Mouse (Mus musculus) limb, embryonic 11.5 days (tissue): ENCODE data around the gene Cacng4. TPM values are rescaled to one million over a fixed set of nuclear protein-coding genes. Genes with fewer than 3 reads are reported as not detected.

Experiments
- ATAC-seq: fragments of 200-750 bp; cut with Nextera tagmentation; 2 replicates; pipeline ENCODE4 v1.8.0; 2017; ENCODE audit warnings: low read depth; ENCODE audit not compliant: insufficient number of reproducible peaks, low FRiP score, low TSS enrichment
- DNase-seq: peaks from one replicate; pipeline ENCODE4 v3.0.0-alpha.2; 2015; ENCODE audit warnings: low spot score
- H3K27ac ChIP-seq: fragments of 300-500 bp; sonication (generic); replicated peaks from 2 replicates; pipeline ENCODE4 v1.5.1; 2014; ENCODE audit warnings: low read depth, mild to moderate bottlenecking, low read length
- H3K27me3 ChIP-seq: fragments of 300-500 bp; sonication (generic); 2 replicates; pipeline ENCODE4 v1.6.1; 2014; ENCODE audit warnings: mild to moderate bottlenecking, low read length, mixed read lengths; ENCODE audit not compliant: control insufficient read depth, insufficient read depth
- H3K36me3 ChIP-seq: fragments of 300-500 bp; sonication (generic); 2 replicates; pipeline ENCODE4 v1.6.1; 2014; ENCODE audit warnings: mild to moderate bottlenecking, low read length, moderate library complexity, mixed read lengths; ENCODE audit not compliant: control insufficient read depth, insufficient read depth
- H3K4me1 ChIP-seq: fragments of 300-500 bp; sonication (generic); 2 replicates; pipeline ENCODE4 v1.6.1; 2014; ENCODE audit warnings: low read length, mixed read lengths; ENCODE audit not compliant: control insufficient read depth, insufficient read depth
- H3K4me2 ChIP-seq: fragments of 300-500 bp; sonication (generic); 2 replicates; pipeline ENCODE4 v1.6.1; 2014; ENCODE audit warnings: low read depth, mild to moderate bottlenecking, moderate library complexity; ENCODE audit not compliant: severe bottlenecking
- H3K4me3 ChIP-seq: fragments of 300-500 bp; sonication (generic); 2 replicates; pipeline ENCODE4 v1.5.1; 2014; ENCODE audit warnings: low read depth, low read length
- H3K9ac ChIP-seq: fragments of 300-500 bp; sonication (generic); 2 replicates; pipeline ENCODE4 v1.6.1; 2014; ENCODE audit warnings: mild to moderate bottlenecking, low read length
- H3K9me3 ChIP-seq: fragments of 300-500 bp; sonication (generic); 2 replicates; pipeline ENCODE4 v1.6.1; 2016; ENCODE audit warnings: low read length; ENCODE audit not compliant: control insufficient read depth
- WGBS: fragments of 180-500 bp; shearing (Covaris S2); extraction: QIAGEN DNeasy Blood & Tissue Kit; methylation state at CpG from one replicate; pipeline ENCODE4 v1.1.7; 2014; 5-methylcytosine and 5-hydroxymethylcytosine counted together
- polyA plus RNA-seq: library from polyadenylated mRNA; unstranded; fragments of >200 nt; fragmentation: Nextera tagmentation; extraction: Ambion mirVana; gene quantifications from 2 replicates; pipeline ENCODE4 v1.2.1, GENCODE M21; 2014

Gene Cacng4
- polyA plus RNA-seq, 1 experiment from 2014 or later, result 2.7 TPM

DNA sequence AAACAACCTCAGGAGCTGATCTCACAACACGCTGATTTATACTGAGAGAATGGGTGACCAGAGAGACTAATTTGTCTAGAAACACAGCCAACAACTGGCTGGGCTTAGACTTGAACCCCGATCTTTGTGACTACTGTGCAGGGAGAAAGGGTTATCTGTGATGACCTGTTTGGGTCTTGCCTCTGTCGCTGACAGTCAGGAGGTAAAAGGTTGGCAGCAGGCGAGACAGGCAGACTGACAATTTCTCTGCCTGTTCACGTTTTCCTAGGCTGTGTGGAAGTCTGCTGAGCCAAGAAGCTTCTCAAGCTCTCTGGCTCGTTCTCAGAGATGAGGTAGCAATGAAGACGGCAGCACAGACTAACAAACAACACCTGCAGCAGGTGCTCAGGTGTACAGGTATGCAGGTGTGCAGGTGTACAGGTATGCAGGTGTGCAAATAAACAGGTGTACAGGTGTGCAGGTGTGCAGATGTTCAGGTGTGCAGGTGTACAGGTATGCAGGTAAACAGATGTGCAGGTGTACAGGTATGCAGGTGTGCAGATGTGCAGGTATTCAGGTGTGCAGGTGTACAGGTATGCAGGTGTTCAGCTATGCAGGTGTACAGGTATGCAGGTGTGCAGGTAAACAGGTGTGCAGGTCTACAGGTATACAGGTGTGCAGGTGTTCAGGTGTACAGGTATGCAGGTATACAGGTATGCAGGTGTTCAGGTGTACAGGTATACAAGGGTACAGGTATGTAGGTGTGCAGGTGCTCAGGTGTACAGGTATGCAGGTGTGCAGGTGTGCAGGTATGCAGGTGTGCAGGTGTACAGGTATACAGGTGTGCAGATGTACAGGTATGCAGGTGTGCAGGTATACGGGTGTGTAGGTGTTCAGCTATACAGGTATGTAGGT, 10.2 kb downstream of the Cacng4 start:
- no peak overlapping the region for H3K4me3 ChIP-seq
- no peaks in the 10 kb centered on the region for H3K36me3 ChIP-seq
- H3K27ac ChIP-seq, result no peak overlapping the region
- WGBS, result 88% methylated on average over 8 of the region's 8 CpGs
- no peaks in the 10 kb centered on the region for H3K4me1 ChIP-seq
- H3K27me3 ChIP-seq, result no peaks in the 10 kb centered on the region
- peak; percentile 32 for DNase-seq
- H3K9me3 ChIP-seq, result no peaks in the 10 kb centered on the region
- no peak for ATAC-seq
- no peak overlapping the region for H3K9ac ChIP-seq
- no peak overlapping the region for H3K4me2 ChIP-seq

DNA sequence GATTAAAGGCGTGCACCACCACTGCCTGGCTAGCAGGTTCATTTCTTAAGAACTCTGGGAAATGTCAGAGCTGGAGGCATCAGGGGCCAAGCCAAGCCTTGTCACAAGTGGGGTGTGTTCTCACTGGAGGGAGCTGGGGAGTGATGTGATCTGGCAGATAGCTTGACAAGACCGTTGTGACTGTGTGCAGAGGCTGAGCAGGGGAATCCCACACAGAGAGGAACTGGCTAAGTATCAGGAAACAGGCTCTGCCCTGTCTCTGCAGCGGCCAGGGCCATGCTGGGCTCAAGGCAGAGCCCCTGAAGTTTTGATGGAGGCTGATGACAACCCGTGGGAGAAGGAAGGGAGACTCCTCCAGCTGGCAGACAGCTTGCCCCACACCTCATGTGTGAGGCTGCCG, 11.8 kb downstream of the Cacng4 start:
- Histone ChIP-seq H3K9me3 (no peaks in the 10 kb centered on the region), H3K36me3 (no peaks in the 10 kb centered on the region), H3K4me1 (no peaks in the 10 kb centered on the region), H3K9ac (no peak overlapping the region), H3K27me3 (no peaks in the 10 kb centered on the region), H3K4me3 (no peak overlapping the region), H3K27ac (no peak overlapping the region), H3K4me2 (no peak overlapping the region)
- DNase-seq (no peak), ATAC-seq (no peak)
- 55% methylated on average over 5 of the region's 5 CpGs for WGBS

DNA sequence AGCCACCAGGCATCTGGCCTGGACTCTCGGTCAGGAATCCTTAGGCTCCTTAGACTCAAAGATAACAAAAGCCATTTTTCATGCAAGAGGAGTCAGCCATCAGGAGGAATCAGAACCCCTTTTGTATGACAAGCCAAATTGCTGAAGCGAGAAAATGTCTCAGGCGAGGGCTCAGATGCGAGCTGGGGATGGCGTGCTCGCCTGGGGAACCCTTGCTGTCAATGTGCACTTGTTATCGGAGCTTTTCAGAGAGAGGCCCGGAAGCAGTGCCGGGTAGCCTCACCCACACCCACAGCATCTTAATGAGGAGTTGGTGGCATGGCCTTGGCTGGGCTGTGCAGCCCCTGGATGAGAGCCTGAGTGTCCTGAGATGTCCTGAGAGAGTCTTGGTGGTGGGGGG, 15.5 kb downstream of the Cacng4 start:
- DNase-seq (no peak), ATAC-seq (no peak)
- Histone ChIP-seq H3K9ac (no peak overlapping the region), H3K9me3 (no peaks in the 10 kb centered on the region), H3K27ac (no peak overlapping the region), H3K4me2 (no peak overlapping the region), H3K36me3 (no peaks in the 10 kb centered on the region), H3K4me3 (no peak overlapping the region), H3K4me1 (no peaks in the 10 kb centered on the region), H3K27me3 (no peaks in the 10 kb centered on the region)
- 88% methylated on average over 9 of the region's 9 CpGs for WGBS

DNA sequence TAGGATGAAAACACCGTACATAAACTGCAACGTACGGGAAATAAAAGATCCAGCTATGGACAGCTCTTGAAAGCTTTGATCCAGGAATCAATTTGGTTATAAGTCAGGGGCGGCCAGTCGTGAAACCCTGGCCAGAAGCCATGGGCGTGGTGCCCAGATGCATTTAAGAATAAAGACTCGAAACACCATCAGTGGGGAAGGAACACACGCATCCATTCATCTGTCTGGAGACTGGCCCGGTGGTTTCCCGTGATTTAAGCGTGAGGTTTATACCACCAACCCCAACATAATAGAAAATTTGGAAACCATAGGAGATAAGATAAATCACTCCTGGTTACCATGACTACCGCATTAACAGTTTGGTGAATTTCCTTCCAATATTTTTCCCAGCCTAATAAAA, 16.9 kb downstream of the Cacng4 start:
- no peak overlapping the region for H3K4me2 ChIP-seq
- no peak overlapping the region for H3K4me3 ChIP-seq
- H3K27ac ChIP-seq, result no peak overlapping the region
- no peak for ATAC-seq
- no peaks in the 10 kb centered on the region for H3K27me3 ChIP-seq
- no peaks in the 10 kb centered on the region for H3K36me3 ChIP-seq
- DNase-seq, result no peak
- no peaks in the 10 kb centered on the region for H3K9me3 ChIP-seq
- H3K9ac ChIP-seq, result no peak overlapping the region
- no peaks in the 10 kb centered on the region; the same call in 1 of the 2 replicates for H3K4me1 ChIP-seq
- WGBS, result 83% methylated on average over 12 of the region's 12 CpGs

DNA sequence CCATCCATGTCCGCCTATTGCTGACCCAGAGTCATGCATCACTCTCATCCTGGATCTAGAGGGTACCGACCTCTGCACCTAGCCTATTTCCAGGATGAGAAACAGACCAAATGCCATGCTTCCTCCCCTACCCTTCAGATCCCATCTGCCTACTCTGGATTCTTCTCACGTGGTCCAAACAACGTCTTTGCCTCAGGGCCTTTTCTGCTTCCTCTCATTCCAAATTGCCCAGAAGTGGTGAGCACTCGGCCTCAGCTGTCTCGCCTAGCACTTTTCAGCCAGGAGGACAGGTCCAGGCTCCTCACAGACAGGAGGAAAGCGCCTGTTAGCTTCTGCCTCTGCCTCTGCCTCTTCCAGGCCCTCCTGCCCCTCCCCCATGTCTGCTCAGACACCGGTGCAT, 21.0 kb downstream of the Cacng4 start:
- WGBS, result 39% methylated on average over 8 of the region's 8 CpGs
- ATAC-seq (no peak), DNase-seq (no peak)
- Histone ChIP-seq H3K27ac (no peak overlapping the region), H3K4me1 (no peaks in the 10 kb centered on the region; the same call in 1 of the 2 replicates), H3K4me2 (no peak overlapping the region), H3K9ac (no peak overlapping the region), H3K36me3 (no peaks in the 10 kb centered on the region), H3K4me3 (no peak overlapping the region), H3K9me3 (no peaks in the 10 kb centered on the region), H3K27me3 (no peaks in the 10 kb centered on the region)

DNA sequence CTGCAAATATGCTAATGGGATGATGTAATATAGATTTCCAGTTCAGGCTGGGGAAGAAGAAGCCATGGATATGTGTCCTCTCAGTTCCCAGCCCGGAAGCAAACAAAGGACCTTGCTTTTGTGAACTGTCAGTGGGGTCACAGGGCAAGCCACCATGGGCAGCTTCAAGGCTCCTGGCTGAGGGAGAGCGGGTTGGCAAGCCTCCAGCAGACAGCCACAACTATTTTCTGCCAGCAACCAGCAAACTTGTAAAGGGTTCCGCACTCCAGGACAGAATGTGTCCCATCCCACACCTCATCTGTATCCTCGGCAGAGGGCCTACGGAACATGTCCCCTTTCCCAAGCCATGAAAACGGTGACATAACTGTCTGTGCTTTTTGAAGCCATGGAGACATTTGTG, 22.4 kb downstream of the Cacng4 start:
- 85% methylated on average over 6 of the region's 6 CpGs for WGBS
- Histone ChIP-seq H3K4me2 (no peak overlapping the region), H3K9me3 (no peaks in the 10 kb centered on the region), H3K27me3 (no peaks in the 10 kb centered on the region), H3K27ac (no peak overlapping the region), H3K36me3 (no peaks in the 10 kb centered on the region), H3K4me1 (no peaks in the 10 kb centered on the region; the same call in 1 of the 2 replicates), H3K4me3 (no peak overlapping the region), H3K9ac (no peak overlapping the region)
- no peak for ATAC-seq
- no peak for DNase-seq

DNA sequence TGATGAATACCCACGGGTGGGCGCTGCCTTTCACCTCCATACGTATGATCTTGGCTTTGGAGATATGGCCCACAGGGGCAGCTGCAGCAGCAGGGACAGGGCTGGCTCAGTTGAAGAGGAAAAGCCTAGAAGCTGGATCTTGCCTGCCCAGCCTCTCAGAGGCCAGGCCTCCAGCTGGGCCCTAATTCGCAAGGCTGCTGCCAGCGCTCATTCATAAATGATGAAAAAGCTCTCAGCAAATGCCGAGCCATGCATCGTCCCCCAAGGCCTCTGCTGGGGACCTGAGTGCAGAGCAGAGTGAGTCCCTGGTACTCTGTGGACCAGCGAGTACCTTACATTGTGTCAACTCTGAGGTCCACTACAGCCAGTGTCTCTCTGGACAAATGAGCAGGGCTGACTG, 26.0 kb downstream of the Cacng4 start:
- H3K36me3 ChIP-seq, result no peaks in the 10 kb centered on the region
- no peaks in the 10 kb centered on the region for H3K4me1 ChIP-seq
- no peak overlapping the region for H3K4me2 ChIP-seq
- no peaks in the 10 kb centered on the region for H3K9me3 ChIP-seq
- no peak overlapping the region for H3K9ac ChIP-seq
- 77% methylated on average over 8 of the region's 8 CpGs for WGBS
- H3K27me3 ChIP-seq, result no peaks in the 10 kb centered on the region
- H3K27ac ChIP-seq, result no peak overlapping the region
- DNase-seq (no peak), ATAC-seq (no peak)
- H3K4me3 ChIP-seq, result no peak overlapping the region

DNA sequence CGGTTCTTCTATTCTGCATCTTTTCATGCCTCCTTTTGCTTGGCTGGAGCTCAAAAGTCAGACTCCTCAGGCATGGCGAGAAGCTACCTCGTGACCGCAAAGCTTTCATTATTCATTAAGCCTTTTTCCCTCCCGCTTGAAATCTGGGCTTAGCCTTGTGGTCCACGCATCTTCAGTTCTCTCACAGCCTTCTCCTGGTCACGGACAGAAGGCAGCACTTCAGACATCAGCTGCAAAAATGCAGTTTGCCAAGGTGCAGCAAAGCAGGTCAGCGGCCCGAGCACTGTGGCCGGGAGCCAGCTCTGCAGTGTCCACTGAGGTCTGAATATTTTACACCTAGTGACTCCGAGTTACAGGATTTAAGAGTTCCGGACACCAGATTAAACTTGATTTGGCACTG, 27.4 kb downstream of the Cacng4 start:
- H3K27ac ChIP-seq, result no peak overlapping the region
- H3K9ac ChIP-seq, result no peak overlapping the region
- no peak overlapping the region for H3K4me3 ChIP-seq
- no peaks in the 10 kb centered on the region for H3K36me3 ChIP-seq
- no peak for DNase-seq
- peaks cover 6% of the 10 kb centered on the region; the same call in 1 of the 2 replicates for H3K4me1 ChIP-seq
- H3K27me3 ChIP-seq, result no peaks in the 10 kb centered on the region
- 92% methylated on average over 12 of the region's 12 CpGs for WGBS
- no peak for ATAC-seq
- H3K9me3 ChIP-seq, result no peaks in the 10 kb centered on the region
- no peak overlapping the region for H3K4me2 ChIP-seq
